Mouse (Mus musculus): Measurements from ENCODE around the gene Syt7. TPM values are rescaled to one million over a fixed set of nuclear protein-coding genes. Genes with fewer than 3 reads are reported as not detected.

Syt7 gene
- total RNA-seq (2014; fragmentation: Nextera tagmentation) (3.8 TPM in 1 of 2 replicates, not detected in the other), total RNA-seq (2017) (under 0.01 and 0.05 TPM in 2 replicates), polyA plus RNA-seq (2012) (not detected in 2 replicates)

- no peaks in the 10 kb centered on the region for H3K36me3 ChIP-seq (replicated peaks)
- TF ChIP-seq GATA1 (IDR thresholded peaks at IDR 0.05; ENCODE audit: borderline replicate concordance, low read length) (no peak), CTCF (IDR thresholded peaks at IDR 0.05; ENCODE audit: low read depth, low read length) (no peak), POLR2AphosphoS5 (IDR thresholded peaks at IDR 0.05; ENCODE audit: insufficient replicate concordance, low read depth, low read length) (no peak), TAL1 (conservative IDR thresholded peaks at IDR 0.05; ENCODE audit: low read depth, low read length) (no peak), GATA2 (IDR thresholded peaks at IDR 0.05; ENCODE audit: borderline replicate concordance, low read depth, low read length) (no peak)
- H3K27me3 ChIP-seq (ENCODE audit: insufficient read depth, low read length): no peaks in the 10 kb centered on the region; the same call in 1 of the 2 replicates
- H3K4me3 ChIP-seq (ENCODE audit: low read depth, low read length): no peak within 1 kb of the TSS; the same call in 1 of the 2 replicates
- no peaks in the 10 kb centered on the region for H3K4me1 ChIP-seq (ENCODE audit: insufficient read depth, low read depth, low read length)
- DNase-seq (ENCODE audit: low spot score) (no peak), ATAC-seq (ENCODE audit: extremely low read depth, insufficient number of reproducible peaks, low FRiP score, poor library complexity, severe bottlenecking) (no peak)
- peaks cover 9% of the 10 kb centered on the region for H3K9me3 ChIP-seq (replicated peaks)
Observed at GRCm38 (mm10) chr19:10388615-10389313, at the start of gene Syt7. Gene Syt7 (plus strand): TSS chr19:10389090.

- ATAC-seq (ENCODE audit: extremely low read depth, insufficient number of reproducible peaks, low FRiP score, poor library complexity, severe bottlenecking) (no peak), DNase-seq (ENCODE audit: low spot score) (no peak)
- no peaks in the 10 kb centered on the region for H3K36me3 ChIP-seq (replicated peaks)
- H3K4me1 ChIP-seq (ENCODE audit: insufficient read depth, low read depth, low read length): no peaks in the 10 kb centered on the region
- TF ChIP-seq POLR2AphosphoS5 (IDR thresholded peaks at IDR 0.05; ENCODE audit: insufficient replicate concordance, low read depth, low read length) (no peak), CTCF (IDR thresholded peaks at IDR 0.05; ENCODE audit: low read depth, low read length) (no peak), GATA1 (IDR thresholded peaks at IDR 0.05; ENCODE audit: borderline replicate concordance, low read length) (no peak), TAL1 (conservative IDR thresholded peaks at IDR 0.05; ENCODE audit: low read depth, low read length) (no peak), GATA2 (IDR thresholded peaks at IDR 0.05; ENCODE audit: borderline replicate concordance, low read depth, low read length) (no peak)
- H3K9me3 ChIP-seq (replicated peaks): no peaks in the 10 kb centered on the region
- peaks cover 28% of the 10 kb centered on the region for H3K27me3 ChIP-seq (ENCODE audit: insufficient read depth, low read length)
- H3K4me3 ChIP-seq (ENCODE audit: low read depth, low read length): no peak overlapping the region
Observed at GRCm38 (mm10) chr19:10339271-10339670, 49.6 kb upstream of the Syt7 start.

- DNase-seq (ENCODE audit: low spot score) (no peak), ATAC-seq (ENCODE audit: extremely low read depth, insufficient number of reproducible peaks, low FRiP score, poor library complexity, severe bottlenecking) (no peak)
- no peak overlapping the region for H3K4me3 ChIP-seq (ENCODE audit: low read depth, low read length)
- no peaks in the 10 kb centered on the region for H3K4me1 ChIP-seq (ENCODE audit: insufficient read depth, low read depth, low read length)
- H3K36me3 ChIP-seq (replicated peaks): no peaks in the 10 kb centered on the region
- H3K27me3 ChIP-seq (ENCODE audit: insufficient read depth, low read length): peaks cover 26% of the 10 kb centered on the region
- no peak for TF ChIP-seq POLR2AphosphoS5 (IDR thresholded peaks at IDR 0.05; ENCODE audit: insufficient replicate concordance, low read depth, low read length)
- TF ChIP-seq TAL1 (conservative IDR thresholded peaks at IDR 0.05; ENCODE audit: low read depth, low read length): no peak
- no peak for TF ChIP-seq GATA2 (IDR thresholded peaks at IDR 0.05; ENCODE audit: borderline replicate concordance, low read depth, low read length)
- TF ChIP-seq CTCF (IDR thresholded peaks at IDR 0.05; ENCODE audit: low read depth, low read length): no peak
- TF ChIP-seq GATA1 (IDR thresholded peaks at IDR 0.05; ENCODE audit: borderline replicate concordance, low read length): no peak
- no peaks in the 10 kb centered on the region for H3K9me3 ChIP-seq (replicated peaks)
Observed at GRCm38 (mm10) chr19:10340661-10341060, 48.2 kb upstream of the Syt7 start.

- H3K36me3 ChIP-seq (replicated peaks): no peaks in the 10 kb centered on the region
- no peak overlapping the region for H3K4me3 ChIP-seq (ENCODE audit: low read depth, low read length)
- H3K27me3 ChIP-seq (ENCODE audit: insufficient read depth, low read length): peaks cover 26% of the 10 kb centered on the region
- DNase-seq (ENCODE audit: low spot score) (peak; percentile 23), ATAC-seq (ENCODE audit: extremely low read depth, insufficient number of reproducible peaks, low FRiP score, poor library complexity, severe bottlenecking) (no peak)
- no peaks in the 10 kb centered on the region for H3K4me1 ChIP-seq (ENCODE audit: insufficient read depth, low read depth, low read length)
- no peak for TF ChIP-seq GATA2 (IDR thresholded peaks at IDR 0.05; ENCODE audit: borderline replicate concordance, low read depth, low read length)
- no peak for TF ChIP-seq POLR2AphosphoS5 (IDR thresholded peaks at IDR 0.05; ENCODE audit: insufficient replicate concordance, low read depth, low read length)
- TF ChIP-seq TAL1 (conservative IDR thresholded peaks at IDR 0.05; ENCODE audit: low read depth, low read length): no peak
- peak; percentile 92 for TF ChIP-seq CTCF (IDR thresholded peaks at IDR 0.05; ENCODE audit: low read depth, low read length)
- no peaks in the 10 kb centered on the region for H3K9me3 ChIP-seq (replicated peaks)
Observed at GRCm38 (mm10) chr19:10341152-10341551, 47.7 kb upstream of the Syt7 start.

GRCm38 (mm10) chr19:10341817-10342439 is 47.0 kb upstream of the Syt7 start:
- H3K4me1 ChIP-seq (ENCODE audit: insufficient read depth, low read depth, low read length): no peaks in the 10 kb centered on the region
- no peaks in the 10 kb centered on the region for H3K36me3 ChIP-seq (replicated peaks)
- H3K4me3 ChIP-seq (ENCODE audit: low read depth, low read length): no peak overlapping the region
- TF ChIP-seq GATA2 (IDR thresholded peaks at IDR 0.05; ENCODE audit: borderline replicate concordance, low read depth, low read length): no peak
- TF ChIP-seq CTCF (IDR thresholded peaks at IDR 0.05; ENCODE audit: low read depth, low read length): no peak
- no peak for TF ChIP-seq GATA1 (IDR thresholded peaks at IDR 0.05; ENCODE audit: borderline replicate concordance, low read length)
- TF ChIP-seq TAL1 (conservative IDR thresholded peaks at IDR 0.05; ENCODE audit: low read depth, low read length): no peak
- TF ChIP-seq POLR2AphosphoS5 (IDR thresholded peaks at IDR 0.05; ENCODE audit: insufficient replicate concordance, low read depth, low read length): no peak
- no peaks in the 10 kb centered on the region for H3K9me3 ChIP-seq (replicated peaks)
- H3K27me3 ChIP-seq (ENCODE audit: insufficient read depth, low read length): peaks cover 21% of the 10 kb centered on the region
- DNase-seq (ENCODE audit: low spot score) (no peak), ATAC-seq (ENCODE audit: extremely low read depth, insufficient number of reproducible peaks, low FRiP score, poor library complexity, severe bottlenecking) (no peak)

- Histone ChIP-seq H3K4me3 (ENCODE audit: low read depth, low read length) (no peak overlapping the region), H3K9me3 (replicated peaks) (no peaks in the 10 kb centered on the region), H3K4me1 (ENCODE audit: insufficient read depth, low read depth, low read length) (no peaks in the 10 kb centered on the region), H3K27me3 (ENCODE audit: insufficient read depth, low read length) (peaks cover 8% of the 10 kb centered on the region), H3K36me3 (replicated peaks) (no peaks in the 10 kb centered on the region)
- ATAC-seq (ENCODE audit: extremely low read depth, insufficient number of reproducible peaks, low FRiP score, poor library complexity, severe bottlenecking) (no peak), DNase-seq (ENCODE audit: low spot score) (no peak)
- no peak for TF ChIP-seq GATA2 (IDR thresholded peaks at IDR 0.05; ENCODE audit: borderline replicate concordance, low read depth, low read length)
- no peak for TF ChIP-seq CTCF (IDR thresholded peaks at IDR 0.05; ENCODE audit: low read depth, low read length)
- TF ChIP-seq GATA1 (IDR thresholded peaks at IDR 0.05; ENCODE audit: borderline replicate concordance, low read length): no peak
- TF ChIP-seq POLR2AphosphoS5 (IDR thresholded peaks at IDR 0.05; ENCODE audit: insufficient replicate concordance, low read depth, low read length): no peak
- no peak for TF ChIP-seq TAL1 (conservative IDR thresholded peaks at IDR 0.05; ENCODE audit: low read depth, low read length)
Observed at GRCm38 (mm10) chr19:10343866-10344265, 45.0 kb upstream of the Syt7 start.

Measured in G1E (cell line).